Mouse (Mus musculus) midbrain, embryonic 12.5 days (tissue): ENCODE measurements around the gene Crygf. TPM values are rescaled to one million over a fixed set of nuclear protein-coding genes. Genes with fewer than 3 reads are reported as not detected.
"Not testable (repeated sequence)": the region's sequence is repeated elsewhere in the genome, so short reads cannot be mapped to it uniquely, and the experiment has no call there.

ENCODE experiments used
- ATAC-seq: fragments of 200-750 bp; cut with Nextera tagmentation; 2 replicates; pipeline ENCODE4 v1.8.0; 2017; ENCODE audit warnings: low read depth, moderate TSS enrichment, moderate library complexity; ENCODE audit not compliant: low FRiP score
- H3K27ac ChIP-seq: fragments of 300-500 bp; sonication (generic); replicated peaks from 2 replicates; pipeline ENCODE4 v1.5.1; 2016; ENCODE audit warnings: mild to moderate bottlenecking
- H3K27me3 ChIP-seq: fragments of 300-500 bp; sonication (generic); 2 replicates; pipeline ENCODE4 v1.6.1; 2016; ENCODE audit warnings: mild to moderate bottlenecking
- H3K36me3 ChIP-seq: fragments of 300-500 bp; sonication (generic); 2 replicates; pipeline ENCODE4 v1.6.1; 2016
- H3K4me1 ChIP-seq: fragments of 300-500 bp; sonication (generic); 2 replicates; pipeline ENCODE4 v1.6.1; 2016
- H3K4me2 ChIP-seq: fragments of 300-500 bp; sonication (generic); replicated peaks from 2 replicates; pipeline ENCODE4 v1.6.1; 2016; ENCODE audit warnings: mild to moderate bottlenecking, moderate library complexity
- H3K4me3 ChIP-seq: fragments of 300-500 bp; sonication (generic); 2 replicates; pipeline ENCODE4 v1.5.1; 2016; ENCODE audit warnings: mild to moderate bottlenecking
- H3K9ac ChIP-seq: fragments of 300-500 bp; sonication (generic); replicated peaks from 2 replicates; pipeline ENCODE4 v1.6.1; 2016; ENCODE audit warnings: mild to moderate bottlenecking, moderate library complexity
- H3K9me3 ChIP-seq: fragments of 300-500 bp; sonication (generic); 2 replicates; pipeline ENCODE4 v1.6.1; 2016; ENCODE audit warnings: mild to moderate bottlenecking
- WGBS: fragments of 180-500 bp; shearing (Covaris S2); methylation state at CpG from one replicate; pipeline ENCODE4 v1.1.7; 2016; 5-methylcytosine and 5-hydroxymethylcytosine counted together
- polyA plus RNA-seq: library from polyadenylated mRNA; unstranded; fragments of >200 nt; fragmentation: Nextera tagmentation; extraction: Ambion mirVana; gene quantifications from 2 replicates; pipeline ENCODE4 v1.2.1, GENCODE M21; 2016

Crygf gene
- not detected in 2 replicates for polyA plus RNA-seq

DNA sequence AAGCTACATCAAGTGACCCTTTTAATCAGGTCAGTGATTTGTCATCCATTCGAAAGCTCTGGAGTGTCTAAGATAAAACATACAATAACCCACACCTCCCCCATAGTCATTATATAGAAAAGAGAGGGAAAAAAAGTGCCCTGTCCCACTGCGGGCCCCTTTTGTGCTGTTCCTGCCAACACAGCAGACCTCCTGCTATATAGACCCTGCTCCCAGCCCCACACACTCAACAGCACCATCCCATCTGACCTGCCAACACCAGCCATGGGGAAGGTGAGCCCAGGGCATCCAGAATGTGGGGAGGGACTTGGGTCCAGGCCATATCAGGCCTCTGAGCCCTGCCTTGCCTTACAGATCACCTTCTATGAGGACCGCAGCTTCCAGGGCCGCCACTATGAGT lies at the start of gene Crygf:
Crygf (plus strand) TSS at position 227 of the 400 bp plus-strand sequence.
- 77% methylated on average over 4 of the region's 4 CpGs for WGBS
- no peaks in the 10 kb centered on the region for H3K9me3 ChIP-seq
- H3K36me3 ChIP-seq = no peaks in the 10 kb centered on the region
- H3K4me3 ChIP-seq = no peak within 1 kb of the TSS
- H3K4me1 ChIP-seq = peaks cover 4% of the 10 kb centered on the region; the same call in 1 of the 2 replicates
- no peaks in the 10 kb centered on the region for H3K27me3 ChIP-seq
- 0 out of 2 replicates have a peak, but pooled peaks have one; percentile 16 for ATAC-seq
- no peak within 1 kb of the TSS for H3K9ac ChIP-seq
- H3K27ac ChIP-seq = no peak within 1 kb of the TSS
- H3K4me2 ChIP-seq = no peak within 1 kb of the TSS

DNA sequence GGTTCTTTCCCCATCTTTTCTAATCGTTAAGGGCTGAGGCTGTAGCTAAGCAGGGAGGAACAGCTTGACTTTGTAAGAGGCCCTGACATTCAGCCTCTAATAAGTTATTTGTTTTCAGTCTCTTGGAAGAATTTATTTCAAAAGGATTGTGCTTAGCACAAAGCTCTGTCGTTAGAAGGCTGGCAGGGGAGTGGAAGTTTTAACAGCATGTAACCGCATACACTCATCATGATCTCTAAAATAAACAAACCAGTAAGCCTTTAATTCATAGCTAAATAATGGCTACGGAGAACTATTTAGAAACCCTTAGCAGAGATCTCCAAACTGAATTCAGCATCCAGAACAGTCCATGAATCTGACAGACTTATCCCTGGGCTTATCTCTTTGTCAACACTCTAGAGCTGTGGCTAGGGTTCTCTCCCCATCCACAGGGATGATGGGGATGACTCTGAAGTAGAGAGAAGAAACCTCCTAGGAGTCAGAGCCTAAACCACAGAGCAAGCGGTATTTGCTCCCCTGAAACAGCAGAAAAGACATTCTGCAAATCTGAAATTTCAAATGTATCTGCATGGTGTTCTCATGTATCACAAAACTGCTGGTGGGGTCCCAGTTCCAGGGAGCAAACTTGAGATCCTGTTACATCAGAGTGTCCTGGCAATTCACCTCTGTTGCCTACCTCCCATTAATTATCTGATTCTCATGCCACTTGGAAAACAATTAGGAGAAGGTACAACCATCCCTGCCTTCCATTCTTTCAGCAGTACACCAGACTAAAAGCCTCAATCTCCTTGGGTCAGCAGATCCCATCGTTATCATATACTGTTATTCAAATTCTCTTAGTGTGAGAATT lies 734 bp upstream of the Crygf start:
- H3K9me3 ChIP-seq = no peaks in the 10 kb centered on the region
- ATAC-seq = no peak
- H3K4me1 ChIP-seq = peaks cover 4% of the 10 kb centered on the region; the same call in 1 of the 2 replicates
- no peak overlapping the region for H3K27ac ChIP-seq
- H3K4me3 ChIP-seq = no peak overlapping the region
- no peak overlapping the region for H3K4me2 ChIP-seq
- no peaks in the 10 kb centered on the region for H3K27me3 ChIP-seq
- no peaks in the 10 kb centered on the region for H3K36me3 ChIP-seq
- WGBS = 45% methylated on average over 6 of the region's 6 CpGs
- H3K9ac ChIP-seq = no peak overlapping the region

DNA sequence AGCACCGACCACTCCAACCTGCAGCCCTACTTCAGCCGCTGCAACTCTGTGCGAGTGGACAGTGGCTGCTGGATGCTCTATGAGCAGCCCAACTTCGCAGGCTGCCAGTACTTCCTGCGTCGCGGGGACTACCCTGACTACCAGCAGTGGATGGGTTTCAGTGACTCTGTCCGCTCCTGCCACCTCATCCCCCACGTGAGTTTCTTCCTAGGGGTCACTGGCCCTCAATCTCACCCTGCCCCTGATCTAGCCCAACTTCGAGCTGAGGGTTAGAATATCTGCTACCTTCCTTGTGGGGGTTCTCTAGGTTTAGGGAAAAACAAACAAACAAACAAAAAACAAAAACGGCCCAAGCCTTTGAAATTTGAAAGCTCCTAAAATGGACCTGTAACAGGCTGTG lies 376 bp downstream of the Crygf start:
- H3K27ac ChIP-seq, H3K9me3 ChIP-seq, H3K36me3 ChIP-seq, H3K9ac ChIP-seq, ATAC-seq, H3K27me3 ChIP-seq, H3K4me1 ChIP-seq, H3K4me3 ChIP-seq, H3K4me2 ChIP-seq: not testable (repeated sequence)
- 84% methylated on average over 11 of the region's 11 CpGs for WGBS

DNA sequence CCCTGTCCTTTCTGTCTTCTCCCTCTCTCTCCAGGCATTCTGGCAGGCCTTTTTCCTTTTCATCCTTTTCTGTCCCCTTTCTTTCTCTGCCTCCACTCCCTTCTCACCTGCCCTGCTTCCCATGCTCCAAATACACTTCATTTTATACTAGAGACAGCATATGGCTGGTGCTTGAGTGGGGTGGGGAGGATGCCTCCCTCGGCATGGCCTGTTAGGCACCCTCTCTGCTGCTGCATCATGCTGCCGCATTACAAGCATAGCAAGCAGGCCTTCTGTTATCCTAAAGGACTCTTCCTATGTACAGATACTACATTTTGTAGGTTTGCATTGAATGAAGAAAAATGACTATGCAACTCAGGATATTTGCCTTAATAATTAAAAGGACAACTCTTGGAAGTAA lies 3.7 kb downstream of the Crygf start:
- Histone ChIP-seq H3K9ac (no peak overlapping the region), H3K36me3 (no peaks in the 10 kb centered on the region), H3K27ac (no peak overlapping the region), H3K27me3 (no peaks in the 10 kb centered on the region), H3K9me3 (no peaks in the 10 kb centered on the region), H3K4me3 (no peak overlapping the region), H3K4me1 (peaks cover 4% of the 10 kb centered on the region; the same call in 1 of the 2 replicates), H3K4me2 (no peak overlapping the region)
- ATAC-seq = no peak
- 80% methylated on average over 2 of the region's 2 CpGs for WGBS

DNA sequence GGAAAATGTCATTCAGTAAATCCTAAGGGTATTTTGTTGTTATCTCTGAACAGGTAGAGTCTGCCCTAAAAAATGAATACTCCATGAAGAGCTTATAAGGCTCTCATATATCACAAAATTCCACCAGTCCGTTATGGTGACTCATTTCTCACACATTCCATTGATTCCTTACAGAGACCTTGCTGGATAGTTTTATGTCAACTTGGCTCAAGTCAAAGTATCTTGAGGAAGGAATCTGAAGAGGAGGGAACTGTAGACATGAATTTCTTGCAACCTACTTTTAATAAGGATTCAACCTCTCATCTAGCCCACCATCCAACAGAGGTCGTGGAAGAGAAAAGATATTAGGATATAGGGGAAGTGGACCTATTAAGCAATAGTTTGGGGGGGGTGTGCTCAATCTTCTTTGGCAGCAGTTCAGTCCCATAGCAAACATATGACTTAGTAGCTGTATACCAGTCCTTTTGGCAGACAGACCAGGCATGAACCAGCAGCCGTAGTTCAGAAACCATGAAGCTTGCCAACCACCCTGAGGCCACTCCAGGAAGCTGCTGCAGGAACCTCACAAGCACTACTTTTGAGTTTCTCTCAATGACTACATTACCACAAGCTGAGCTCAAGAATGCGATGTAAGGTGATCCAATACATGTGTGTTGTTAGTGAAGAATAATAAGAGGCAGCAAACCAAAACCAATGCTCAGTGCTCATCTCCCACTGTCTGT lies 5.9 kb downstream of the Crygf start:
- Histone ChIP-seq H3K36me3 (no peaks in the 10 kb centered on the region), H3K9me3 (no peaks in the 10 kb centered on the region), H3K4me2 (no peak overlapping the region), H3K4me1 (no peaks in the 10 kb centered on the region), H3K27me3 (no peaks in the 10 kb centered on the region), H3K27ac (no peak overlapping the region), H3K9ac (no peak overlapping the region), H3K4me3 (no peak overlapping the region)
- ATAC-seq = no peak
- 89% methylated on average over 4 of the region's 4 CpGs for WGBS

Other genes with a start within 250 kb of the Crygf start
- gene Map2, start 248.8 kb downstream of the Crygf start, polyA plus RNA-seq = 357 and 388 TPM in 2 replicates